Mouse (Mus musculus) kidney, embryonic 16.5 days (tissue): ENCODE results near the gene Cyth1. TPM values are rescaled to one million over a fixed set of nuclear protein-coding genes. Genes with fewer than 3 reads are reported as not detected.

Experiments used
- ATAC-seq: fragments of 200-750 bp; cut with Nextera tagmentation; 2 replicates; pipeline ENCODE4 v1.8.0; 2017; ENCODE audit warnings: moderate TSS enrichment; ENCODE audit not compliant: low FRiP score, low TSS enrichment
- H3K27ac ChIP-seq: fragments of 300-500 bp; sonication (generic); 2 replicates; pipeline ENCODE4 v1.5.1; 2014; ENCODE audit warnings: low read length
- H3K27me3 ChIP-seq: fragments of 300-500 bp; sonication (generic); 2 replicates; pipeline ENCODE4 v1.6.1; 2014; ENCODE audit warnings: low read length, control low read depth, mixed read lengths; ENCODE audit not compliant: insufficient read depth
- H3K36me3 ChIP-seq: fragments of 300-500 bp; sonication (generic); 2 replicates; pipeline ENCODE4 v1.6.1; 2014; ENCODE audit warnings: low read length, control low read depth, mixed read lengths; ENCODE audit not compliant: insufficient read depth
- H3K4me1 ChIP-seq: fragments of 300-500 bp; sonication (generic); 2 replicates; pipeline ENCODE4 v1.6.1; 2014; ENCODE audit warnings: low read length, control low read depth, mixed read lengths; ENCODE audit not compliant: insufficient read depth
- H3K4me2 ChIP-seq: fragments of 300-500 bp; sonication (generic); replicated peaks from 2 replicates; pipeline ENCODE4 v1.6.1; 2014; ENCODE audit warnings: low read depth, low read length
- H3K4me3 ChIP-seq: fragments of 300-500 bp; sonication (generic); 2 replicates; pipeline ENCODE4 v1.5.1; 2014; ENCODE audit warnings: mild to moderate bottlenecking, low read length
- H3K9ac ChIP-seq: fragments of 300-500 bp; sonication (generic); replicated peaks from 2 replicates; pipeline ENCODE4 v1.6.1; 2014; ENCODE audit warnings: low read length
- H3K9me3 ChIP-seq: fragments of 300-500 bp; sonication (generic); 2 replicates; pipeline ENCODE4 v1.6.1; 2016; ENCODE audit warnings: low read length, control low read depth
- WGBS: fragments of 180-500 bp; shearing (Covaris S2); extraction: QIAGEN DNeasy Blood & Tissue Kit; methylation state at CpG from one replicate; pipeline ENCODE4 v1.1.7; 2014; 5-methylcytosine and 5-hydroxymethylcytosine counted together
- polyA plus RNA-seq: library from polyadenylated mRNA; unstranded; fragments of >200 nt; fragmentation: Nextera tagmentation; extraction: Ambion mirVana; gene quantifications from 2 replicates; pipeline ENCODE4 v1.2.1, GENCODE M21; 2015

The Cyth1 gene
- polyA plus RNA-seq, 1 experiment from 2014 or later = 17.9 TPM

DNA sequence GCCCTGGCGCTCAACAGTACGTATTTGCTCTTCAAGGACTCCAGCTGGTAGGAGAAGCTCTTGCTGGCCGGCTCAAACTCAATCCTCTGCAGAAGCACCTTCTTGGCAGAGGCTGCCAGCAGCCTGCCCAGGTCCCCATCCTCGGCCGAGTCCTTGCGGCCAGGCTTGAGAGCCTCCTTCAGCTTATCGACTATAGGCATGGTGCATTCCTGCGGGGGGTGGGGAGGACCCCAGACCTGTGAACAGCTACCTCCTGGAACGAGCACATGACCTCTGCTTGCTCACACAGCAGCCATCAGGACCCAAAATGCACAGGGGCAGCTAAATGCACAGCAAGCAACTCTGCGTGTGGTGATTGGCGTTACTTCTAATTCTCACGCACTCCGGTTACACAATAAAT lies 37.4 kb upstream of the Cyth1 start:
- H3K4me1 ChIP-seq = peaks cover 14% of the 10 kb centered on the region
- WGBS = 91% methylated on average over 13 of the region's 13 CpGs
- H3K27ac ChIP-seq = no peak overlapping the region
- H3K9ac ChIP-seq = no peak overlapping the region
- no peak overlapping the region for H3K4me2 ChIP-seq
- ATAC-seq = no peak
- H3K9me3 ChIP-seq = no peaks in the 10 kb centered on the region
- no peaks in the 10 kb centered on the region for H3K27me3 ChIP-seq
- H3K36me3 ChIP-seq = peaks cover 54% of the 10 kb centered on the region
- H3K4me3 ChIP-seq = no peak overlapping the region

DNA sequence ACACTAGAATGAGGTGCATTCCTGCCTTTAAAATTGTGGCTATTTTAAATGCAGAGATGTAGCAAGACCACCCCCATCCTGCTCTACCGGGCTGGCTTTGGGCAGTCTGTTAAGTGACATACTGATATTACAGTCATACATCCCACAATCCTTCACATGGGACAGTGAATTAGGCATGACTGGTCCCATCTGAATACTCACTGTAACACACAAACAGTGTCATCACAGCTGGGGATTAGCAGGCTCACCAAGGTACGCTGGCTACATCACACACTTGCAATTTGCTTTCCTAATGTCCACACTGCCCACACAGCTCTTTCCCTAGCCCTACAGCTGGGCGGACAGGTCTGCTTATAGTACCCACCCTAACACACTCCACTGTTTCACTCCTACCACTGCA lies 31.8 kb upstream of the Cyth1 start:
- Histone ChIP-seq H3K27me3 (no peaks in the 10 kb centered on the region), H3K27ac (no peak overlapping the region), H3K4me2 (no peak overlapping the region), H3K9me3 (no peaks in the 10 kb centered on the region), H3K4me1 (no peaks in the 10 kb centered on the region), H3K9ac (no peak overlapping the region), H3K36me3 (peaks cover 77% of the 10 kb centered on the region), H3K4me3 (no peak overlapping the region)
- 97% methylated on average over 3 of the region's 3 CpGs for WGBS
- ATAC-seq = no peak

DNA sequence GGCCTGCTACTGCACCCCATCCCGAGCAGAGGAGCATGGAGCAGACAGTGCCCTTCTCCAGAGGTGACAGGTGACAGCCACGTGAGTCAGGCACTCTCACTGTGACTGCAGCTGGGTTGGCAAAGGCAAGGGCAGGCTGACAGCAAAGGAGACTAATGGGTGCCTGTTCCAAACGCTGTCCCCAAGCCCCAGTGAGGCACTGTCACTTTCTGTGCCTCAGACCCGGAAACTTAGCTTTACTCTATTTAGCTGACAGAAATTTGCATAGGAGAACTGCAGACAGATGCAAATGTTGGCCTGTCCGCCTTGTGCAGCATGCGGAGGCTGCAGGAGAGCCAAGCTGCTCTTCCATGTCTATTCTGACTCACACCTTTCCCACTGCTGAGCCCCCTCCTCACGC lies 27.9 kb upstream of the Cyth1 start:
- 80% methylated on average over 7 of the region's 7 CpGs for WGBS
- H3K9ac ChIP-seq = no peak overlapping the region

DNA sequence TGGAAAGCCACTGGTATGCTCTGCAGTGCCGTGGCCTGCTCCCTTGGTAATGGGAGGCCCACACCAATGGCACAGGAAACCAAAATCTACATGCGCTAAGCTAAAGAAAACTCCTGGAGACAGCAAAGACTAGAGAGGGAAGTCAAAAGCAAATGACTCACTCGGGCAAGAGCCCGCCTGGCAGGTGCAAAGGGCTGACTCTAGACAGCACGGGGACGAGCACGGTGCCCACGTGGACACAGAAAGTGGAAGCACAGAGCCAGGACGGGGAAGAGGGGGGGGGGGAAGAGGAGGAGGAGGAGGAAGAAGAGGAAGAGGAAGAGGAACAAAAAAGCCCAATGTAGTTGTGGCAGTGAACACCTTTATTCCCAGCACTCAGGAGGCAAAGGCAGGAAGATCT lies 26.7 kb upstream of the Cyth1 start:
- Histone ChIP-seq H3K4me1 (no peaks in the 10 kb centered on the region), H3K9ac (no peak overlapping the region), H3K4me3 (no peak overlapping the region), H3K27me3 (no peaks in the 10 kb centered on the region), H3K9me3 (no peaks in the 10 kb centered on the region), H3K27ac (no peak overlapping the region), H3K4me2 (no peak overlapping the region), H3K36me3 (peaks cover 82% of the 10 kb centered on the region)
- 96% methylated on average over 9 of the region's 9 CpGs for WGBS
- ATAC-seq = no peak

More for the DNA sequence above, 27.9 kb upstream of the Cyth1 start:
- ATAC-seq = no peak
- no peaks in the 10 kb centered on the region for H3K4me1 ChIP-seq
- no peak overlapping the region for H3K4me2 ChIP-seq
- no peak overlapping the region for H3K27ac ChIP-seq
- no peaks in the 10 kb centered on the region for H3K9me3 ChIP-seq
- no peaks in the 10 kb centered on the region for H3K27me3 ChIP-seq
- H3K4me3 ChIP-seq = no peak overlapping the region
- peaks cover 76% of the 10 kb centered on the region for H3K36me3 ChIP-seq

DNA sequence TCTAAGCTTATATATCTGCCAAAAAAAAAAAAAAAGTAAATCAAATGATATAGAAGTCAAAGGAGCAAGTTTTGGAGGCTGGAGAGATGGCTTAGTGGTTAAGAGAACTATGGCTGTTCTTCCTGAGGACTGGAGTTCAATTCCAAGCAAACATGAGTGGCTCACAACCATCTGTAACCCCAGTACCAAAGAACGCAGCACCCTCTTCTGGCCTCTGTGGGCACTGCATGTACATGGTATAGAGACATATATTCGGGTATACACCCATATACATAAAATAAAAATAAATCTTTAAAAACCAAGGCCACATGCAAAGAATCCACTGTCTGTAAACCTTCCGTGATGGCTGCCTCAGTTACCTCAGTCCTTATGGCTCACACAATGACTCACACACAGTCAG lies 21.4 kb upstream of the Cyth1 start:
- no peaks in the 10 kb centered on the region for H3K27me3 ChIP-seq
- no peak overlapping the region for H3K4me2 ChIP-seq
- H3K9me3 ChIP-seq = no peaks in the 10 kb centered on the region
- H3K4me3 ChIP-seq = no peak overlapping the region
- H3K9ac ChIP-seq = no peak overlapping the region
- ATAC-seq = no peak
- no peaks in the 10 kb centered on the region for H3K4me1 ChIP-seq
- H3K27ac ChIP-seq = no peak overlapping the region
- peaks cover 85% of the 10 kb centered on the region for H3K36me3 ChIP-seq
- 93% methylated on average over 3 of the region's 3 CpGs for WGBS

DNA sequence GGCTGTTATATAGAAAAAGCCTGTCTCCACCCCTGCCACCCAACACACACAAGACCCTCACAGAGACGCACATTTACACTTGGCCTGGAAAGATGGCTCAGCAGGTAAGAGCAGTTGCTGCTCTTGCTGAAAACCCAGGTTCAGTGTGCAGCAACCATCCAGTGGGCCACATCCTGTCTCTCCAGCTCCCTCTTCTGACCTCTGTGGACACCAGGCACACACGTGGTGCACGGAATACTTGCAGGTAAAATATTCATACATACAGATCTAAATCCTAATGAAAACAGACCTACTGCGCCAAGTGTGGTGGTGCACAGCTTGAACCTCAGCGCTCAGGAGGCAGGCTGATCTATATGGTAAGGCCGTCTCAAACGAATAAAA lies 18.3 kb upstream of the Cyth1 start:
- H3K4me2 ChIP-seq = no peak overlapping the region
- H3K36me3 ChIP-seq = peaks cover 85% of the 10 kb centered on the region
- 84% methylated on average over 7 of the region's 7 CpGs for WGBS
- no peaks in the 10 kb centered on the region for H3K9me3 ChIP-seq
- H3K9ac ChIP-seq = no peak overlapping the region
- H3K27ac ChIP-seq = no peak overlapping the region
- H3K4me1 ChIP-seq = no peaks in the 10 kb centered on the region
- H3K27me3 ChIP-seq = no peaks in the 10 kb centered on the region
- no peak overlapping the region for H3K4me3 ChIP-seq
- ATAC-seq = no peak

DNA sequence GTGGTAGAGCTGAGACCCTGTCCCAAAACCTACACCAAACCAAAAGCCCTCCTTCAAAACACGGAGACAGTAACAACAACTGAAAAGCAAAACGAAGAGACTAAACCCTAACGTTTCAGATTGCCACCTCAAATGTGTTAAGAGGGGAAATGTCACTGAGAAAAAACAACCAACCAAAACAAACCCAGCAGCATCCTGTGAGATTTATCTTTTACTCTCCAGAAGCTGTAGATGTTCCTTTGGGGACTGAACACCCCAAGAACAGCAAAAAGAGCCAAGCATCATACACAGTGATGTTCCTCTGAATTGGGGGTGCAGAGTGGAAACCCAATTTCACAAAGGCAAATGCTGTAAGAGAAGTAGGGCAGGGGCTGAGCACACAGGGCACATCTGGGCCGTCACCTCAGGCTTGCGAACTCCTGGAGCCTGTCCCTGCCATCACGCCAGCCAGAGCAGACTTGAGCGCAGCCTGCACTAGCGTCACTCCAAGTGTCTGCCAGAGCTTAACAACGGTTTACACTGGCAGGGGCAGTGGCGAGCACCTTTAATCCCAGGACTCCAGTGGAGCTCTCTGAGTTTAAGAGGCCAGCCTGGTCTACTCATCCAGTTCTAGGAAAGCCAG lies 17.8 kb upstream of the Cyth1 start:
- Histone ChIP-seq H3K27ac (no peak overlapping the region), H3K4me2 (no peak overlapping the region), H3K9me3 (no peaks in the 10 kb centered on the region), H3K9ac (no peak overlapping the region), H3K4me1 (no peaks in the 10 kb centered on the region), H3K36me3 (peaks cover 84% of the 10 kb centered on the region), H3K27me3 (no peaks in the 10 kb centered on the region), H3K4me3 (no peak overlapping the region)
- ATAC-seq = no peak
- 80% methylated on average over 10 of the region's 10 CpGs for WGBS

DNA sequence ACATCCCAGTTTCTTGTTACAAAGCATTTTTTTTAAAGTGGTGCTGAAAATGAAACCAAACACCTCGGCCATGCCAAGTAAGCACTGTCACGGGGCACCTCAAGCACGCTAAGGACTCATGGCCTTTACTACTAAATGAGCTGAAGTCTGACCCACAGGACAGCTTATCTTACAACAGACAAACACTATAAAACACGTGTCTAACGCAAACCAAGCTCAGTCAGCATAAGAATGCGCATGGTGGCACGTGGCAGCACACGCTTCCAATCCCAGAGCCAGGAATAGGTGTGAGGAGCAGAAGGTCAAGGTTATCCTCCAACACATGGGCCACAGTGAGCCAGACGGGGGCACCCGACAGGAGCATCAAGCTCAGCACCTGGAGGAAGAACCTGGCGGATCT lies 17.2 kb upstream of the Cyth1 start:
- Histone ChIP-seq H3K4me1 (no peaks in the 10 kb centered on the region), H3K27me3 (no peaks in the 10 kb centered on the region), H3K9ac (no peak overlapping the region), H3K4me2 (no peak overlapping the region), H3K27ac (no peak overlapping the region), H3K36me3 (peaks cover 85% of the 10 kb centered on the region), H3K9me3 (no peaks in the 10 kb centered on the region), H3K4me3 (no peak overlapping the region)
- WGBS = 64% methylated on average over 11 of the region's 11 CpGs
- ATAC-seq = no peak

DNA sequence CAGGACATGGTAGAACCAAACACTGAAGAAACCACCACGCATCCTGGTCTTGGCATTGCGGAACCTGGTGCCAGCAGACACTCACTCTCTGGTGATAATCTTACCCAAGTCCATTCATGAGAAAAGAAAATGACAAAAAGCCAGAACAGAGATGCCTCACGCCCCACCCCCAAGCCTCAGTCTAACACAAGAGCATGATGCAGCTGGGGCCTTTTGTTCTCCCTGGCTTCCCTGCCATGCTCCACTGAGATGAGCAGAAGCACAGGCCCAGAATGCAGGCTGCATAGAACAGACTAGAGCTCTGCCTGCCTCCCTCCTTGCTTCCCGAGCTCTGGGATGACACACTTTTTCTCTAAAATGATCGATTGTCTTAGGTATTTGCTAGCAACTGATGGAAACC lies 14.8 kb upstream of the Cyth1 start:
- H3K36me3 ChIP-seq = peaks cover 85% of the 10 kb centered on the region
- no peak overlapping the region for H3K4me2 ChIP-seq
- 95% methylated on average over 5 of the region's 5 CpGs for WGBS
- no peaks in the 10 kb centered on the region for H3K27me3 ChIP-seq
- no peaks in the 10 kb centered on the region for H3K4me1 ChIP-seq
- ATAC-seq = no peak
- H3K4me3 ChIP-seq = no peak overlapping the region
- no peaks in the 10 kb centered on the region for H3K9me3 ChIP-seq
- no peak overlapping the region for H3K27ac ChIP-seq
- H3K9ac ChIP-seq = no peak overlapping the region

DNA sequence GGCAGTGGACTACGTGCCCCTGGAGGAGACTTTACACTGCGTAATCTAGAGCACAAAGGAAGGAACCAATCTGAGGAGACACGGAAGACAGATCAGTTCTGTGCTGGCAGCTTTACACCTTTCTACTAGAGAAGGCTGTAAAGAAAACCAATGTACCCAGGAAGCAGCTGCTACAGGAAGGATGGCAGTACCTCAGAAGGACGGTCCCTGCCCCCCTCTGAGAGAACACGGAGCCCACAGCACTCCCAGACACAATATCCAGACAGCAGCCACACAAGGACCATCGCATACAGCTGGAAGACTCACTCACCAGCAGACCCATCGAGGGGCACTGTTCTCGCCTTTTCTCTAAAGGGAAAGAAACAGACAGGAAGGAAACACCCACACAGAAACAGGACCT lies 11.7 kb upstream of the Cyth1 start:
- H3K36me3 ChIP-seq = peaks cover 74% of the 10 kb centered on the region
- H3K9ac ChIP-seq = no peak overlapping the region
- no peaks in the 10 kb centered on the region for H3K27me3 ChIP-seq
- 83% methylated on average over 8 of the region's 8 CpGs for WGBS
- H3K27ac ChIP-seq = no peak overlapping the region
- no peak for ATAC-seq
- no peaks in the 10 kb centered on the region for H3K4me1 ChIP-seq
- no peak overlapping the region for H3K4me2 ChIP-seq
- no peaks in the 10 kb centered on the region for H3K9me3 ChIP-seq
- no peak overlapping the region for H3K4me3 ChIP-seq
